Mouse (Mus musculus) kidney, adult 2 months (tissue): ENCODE data around the gene Ssr2. TPM values are rescaled to one million over a fixed set of nuclear protein-coding genes. Genes with fewer than 3 reads are reported as not detected.
A peak's percentile ranks its signal among the peaks of the same experiment; 100 is the strongest.

Experiments
- DNase-seq: peaks from one replicate; pipeline ENCODE4 v3.0.0; 2021
- H3K27ac ChIP-seq: fragments of 200-500 bp; 2 replicates; pipeline ENCODE4 v1.5.1; 2012; ENCODE audit warnings: low read depth, low read length, control low read depth, inconsistent platforms; ENCODE audit not compliant: insufficient read depth
- H3K27me3 ChIP-seq: fragments of 200-500 bp; replicated peaks from 2 replicates; pipeline ENCODE4 v1.6.1; 2012; ENCODE audit warnings: mild to moderate bottlenecking, moderate library complexity, low read length, inconsistent platforms; ENCODE audit not compliant: control insufficient read depth, insufficient read depth
- H3K36me3 ChIP-seq: fragments of 200-500 bp; 2 replicates; pipeline ENCODE4 v1.6.1; 2012; ENCODE audit warnings: mild to moderate bottlenecking, moderate library complexity, low read length, inconsistent platforms; ENCODE audit not compliant: control insufficient read depth, insufficient read depth
- H3K4me1 ChIP-seq: fragments of 200-500 bp; 2 replicates; pipeline ENCODE4 v1.6.1; 2011; ENCODE audit warnings: low read length; ENCODE audit not compliant: control insufficient read depth, insufficient read depth
- H3K4me3 ChIP-seq: fragments of 200-500 bp; 2 replicates; pipeline ENCODE4 v1.5.1; 2011; ENCODE audit warnings: mild to moderate bottlenecking, low read depth, low read length, control low read depth; ENCODE audit not compliant: insufficient read depth
- CTCF ChIP-seq: fragments of 200-500 bp; conservative IDR thresholded peaks from 2 replicates; pipeline ENCODE4 v1.5.1; 2011; ENCODE audit warnings: low read depth, mild to moderate bottlenecking, control low read depth, low read length, moderate library complexity, mixed read lengths; ENCODE audit not compliant: insufficient read depth, insufficient read length
- POLR2A ChIP-seq: fragments of 200-500 bp; IDR thresholded peaks from one replicate; pipeline ENCODE4 v1.6.1; 2011; ENCODE audit warnings: low read depth, low read length, control low read depth
- whole genome bisulfite sequencing: fragments of 180-500 bp; shearing (Covaris S2); methylation state at CpG from one replicate; pipeline ENCODE4 v1.1.7; 2018; 5-methylcytosine and 5-hydroxymethylcytosine counted together
- polyA plus RNA-seq: library from polyadenylated mRNA; depleted of rRNA; stranded (reverse); fragments of >200 nt; gene quantifications from 2 replicates; pipeline ENCODE4 v1.2.3, GENCODE M21; 2012

Gene Ssr2
- polyA plus RNA-seq, 1 experiment, result 180 TPM

DNA sequence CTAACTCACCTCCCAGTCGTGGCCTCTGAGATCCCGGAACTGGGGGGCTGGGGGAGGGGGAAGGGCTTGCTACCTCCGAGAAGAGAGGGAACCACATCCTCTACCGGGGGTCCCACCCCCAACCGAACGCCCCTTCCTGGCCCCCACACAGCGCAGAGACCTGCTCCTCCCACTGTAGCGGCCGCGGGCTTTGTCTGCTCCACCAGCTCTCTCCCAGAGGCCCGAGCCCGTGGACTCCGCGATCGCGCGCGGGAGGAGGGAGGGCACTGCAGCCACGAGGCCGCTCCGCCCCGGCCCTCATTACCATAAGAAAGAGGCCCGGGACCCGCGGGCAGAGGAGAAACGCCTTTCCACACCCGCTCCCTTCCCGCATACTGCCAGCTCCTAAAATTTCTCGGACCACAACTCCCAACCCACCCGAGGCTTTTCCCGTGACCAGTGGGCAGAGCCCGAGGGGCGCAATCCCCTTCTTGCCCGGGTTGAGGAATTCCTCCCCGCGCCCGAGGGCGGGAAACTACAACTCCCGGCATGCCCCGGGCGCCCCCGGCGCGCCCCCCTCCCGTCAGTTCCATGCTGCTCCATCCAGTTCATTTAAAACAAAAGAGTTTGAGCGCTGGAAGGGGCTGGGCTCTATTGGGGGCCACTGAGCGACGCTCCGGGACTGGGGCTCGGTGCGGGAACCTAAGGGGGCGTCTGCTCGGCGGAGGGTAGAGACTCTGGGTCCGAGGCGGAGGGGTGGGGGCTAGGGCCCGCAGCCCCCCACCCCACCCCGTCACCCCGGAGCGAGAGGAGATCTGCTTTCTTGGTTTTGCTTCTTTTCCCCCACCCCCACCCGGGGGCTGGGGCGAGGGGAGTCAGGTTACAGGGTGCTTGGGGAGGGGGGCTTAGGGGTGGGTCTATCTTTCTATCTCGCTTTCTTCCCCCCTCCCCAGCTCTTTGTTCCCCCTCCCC is 44.1 kb upstream of the Ssr2 start:
- TF ChIP-seq POLR2A (no peak), CTCF (no peak)
- H3K27ac ChIP-seq, result peak overlapping the region; percentile 71; the same call in 1 of the 2 replicates

DNA sequence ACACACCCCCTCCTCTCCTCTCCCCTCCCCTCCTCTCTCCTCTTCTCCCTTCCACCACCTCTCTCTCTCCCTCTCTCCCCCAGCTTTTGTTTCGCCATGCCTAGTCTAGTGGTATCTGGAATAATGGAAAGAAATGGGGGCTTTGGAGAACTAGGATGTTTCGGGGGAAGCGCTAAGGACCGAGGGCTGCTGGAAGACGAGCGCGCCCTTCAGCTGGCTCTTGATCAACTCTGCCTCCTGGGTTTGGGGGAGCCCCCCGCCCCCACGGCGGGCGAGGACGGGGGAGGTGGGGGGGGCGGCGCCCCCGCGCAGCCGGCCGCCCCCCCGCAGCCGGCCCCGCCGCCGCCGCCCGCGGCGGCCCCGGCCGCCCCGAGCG is 43.4 kb upstream of the Ssr2 start, which contains the start of gene Mex3a:
Gene Mex3a (plus strand): TSS at position 97 of the 376 bp plus-strand sequence.
- Histone ChIP-seq H3K27ac (peak within 1 kb of the TSS; percentile 71; the same call in 1 of the 2 replicates), H3K36me3 (no peaks in the 10 kb centered on the region), H3K27me3 (no peaks in the 10 kb centered on the region), H3K4me1 (peaks cover 17% of the 10 kb centered on the region; the same call in 1 of the 2 replicates), H3K4me3 (peak within 1 kb of the TSS; percentile 91)
- WGBS, result 1% methylated on average over 25 of the region's 31 CpGs
- TF ChIP-seq POLR2A (no peak), CTCF (no peak)
- DNase-seq, result no peak

More for the DNA sequence above, 44.1 kb upstream of the Ssr2 start:
- no peaks in the 10 kb centered on the region for H3K27me3 ChIP-seq
- 1% methylated on average over 59 of the region's 63 CpGs for WGBS
- H3K4me3 ChIP-seq, result peak overlapping the region; percentile 91
- H3K4me1 ChIP-seq, result peaks cover 17% of the 10 kb centered on the region; the same call in 1 of the 2 replicates
- H3K36me3 ChIP-seq, result no peaks in the 10 kb centered on the region
- DNase-seq, result peak; percentile 88

DNA sequence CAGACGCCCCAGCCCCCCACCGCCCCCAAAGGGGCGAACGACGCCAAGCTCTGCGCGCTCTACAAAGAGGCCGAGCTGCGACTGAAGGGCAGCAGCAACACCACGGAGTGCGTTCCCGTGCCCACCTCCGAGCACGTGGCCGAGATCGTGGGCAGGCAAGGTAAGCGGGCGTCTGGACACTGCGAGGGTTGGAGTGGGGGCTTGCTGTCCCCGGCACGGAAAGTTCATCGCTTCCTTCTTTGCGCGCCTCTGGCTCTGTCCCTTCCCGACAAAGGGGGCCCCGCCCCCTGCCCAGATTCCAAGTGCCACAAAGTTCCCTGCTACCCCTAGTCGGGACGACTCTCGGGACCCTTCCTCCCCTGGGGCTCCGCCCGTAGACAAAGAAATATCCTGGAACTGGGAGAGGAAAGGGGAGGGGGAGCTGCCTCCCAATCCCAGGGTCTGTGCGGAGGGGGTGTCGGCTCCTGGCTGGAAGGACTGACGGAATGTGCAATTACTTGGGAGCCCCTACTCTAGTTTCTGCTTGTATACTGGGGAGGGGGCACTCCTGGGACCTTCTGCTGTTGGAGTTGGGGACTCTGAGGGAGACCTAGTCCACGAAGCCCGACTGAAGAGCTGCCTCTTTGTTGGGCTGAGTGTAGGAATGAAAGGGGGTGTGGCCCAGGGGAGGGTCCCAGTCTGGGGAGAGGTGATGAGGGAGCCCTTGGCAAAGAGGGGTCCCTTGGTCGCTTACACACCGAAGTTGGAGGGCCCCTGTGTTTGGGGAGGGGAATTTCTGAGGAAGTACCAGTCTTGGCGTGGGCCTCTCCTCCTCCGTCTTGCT is 42.8 kb upstream of the Ssr2 start:
- DNase-seq, result no peak
- WGBS, result 11% methylated on average over 39 of the region's 40 CpGs
- Histone ChIP-seq H3K27ac (no peak overlapping the region), H3K27me3 (no peaks in the 10 kb centered on the region), H3K4me1 (peaks cover 17% of the 10 kb centered on the region; the same call in 1 of the 2 replicates), H3K4me3 (peak overlapping the region; percentile 91; the same call in 1 of the 2 replicates), H3K36me3 (no peaks in the 10 kb centered on the region)
- TF ChIP-seq CTCF, result no peak
- no peak for TF ChIP-seq POLR2A

DNA sequence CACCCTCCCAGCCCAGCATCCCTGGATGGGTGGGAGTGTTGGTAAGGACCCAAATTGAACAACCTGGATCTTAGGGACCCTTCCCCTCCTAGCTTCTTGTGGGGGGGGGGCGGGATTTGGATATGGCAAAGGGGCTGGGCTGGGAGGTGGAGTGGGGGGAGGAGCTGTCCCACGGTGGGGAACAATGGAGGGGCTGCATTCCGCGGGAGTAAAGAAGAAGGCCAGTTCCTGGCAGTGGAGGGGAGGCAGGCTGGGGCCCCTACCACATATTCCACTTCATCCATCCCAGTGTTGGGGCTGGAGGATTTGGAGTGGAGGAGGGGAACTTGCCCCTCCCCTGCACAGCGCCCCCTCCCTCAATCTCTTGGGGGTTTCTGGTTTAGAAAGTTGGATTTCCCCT is 42.0 kb upstream of the Ssr2 start:
- 44% methylated on average over 5 of the region's 5 CpGs for WGBS
- TF ChIP-seq CTCF, result no peak
- TF ChIP-seq POLR2A, result no peak
- no peak overlapping the region for H3K27ac ChIP-seq

DNA sequence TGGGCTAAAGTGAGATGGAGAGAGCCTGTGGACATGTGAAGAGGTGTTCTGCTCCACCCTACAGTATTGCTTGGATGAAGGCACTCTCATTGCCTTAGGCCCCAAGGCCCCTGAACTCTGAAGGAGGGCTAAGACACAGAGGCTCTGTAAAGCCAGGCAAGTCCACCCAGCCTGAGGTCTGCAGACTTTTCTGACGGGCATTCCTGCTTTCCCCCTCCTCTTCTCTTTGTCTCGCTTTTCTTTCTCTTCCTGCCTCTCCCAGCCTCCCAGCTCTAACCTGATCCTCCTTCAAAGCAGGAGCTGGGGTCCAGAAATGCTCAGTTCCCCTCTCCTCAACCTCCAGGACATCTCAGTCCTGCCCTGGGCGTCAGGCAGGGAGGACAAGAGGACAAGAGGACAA is 40.7 kb upstream of the Ssr2 start:
- Histone ChIP-seq H3K4me1 (peaks cover 14% of the 10 kb centered on the region; the same call in 1 of the 2 replicates), H3K27me3 (no peaks in the 10 kb centered on the region), H3K36me3 (no peaks in the 10 kb centered on the region), H3K27ac (no peak overlapping the region), H3K4me3 (no peak overlapping the region)
- 65% methylated on average over 3 of the region's 3 CpGs for WGBS
- TF ChIP-seq CTCF (no peak), POLR2A (no peak)
- DNase-seq, result no peak

More for the DNA sequence above, 42.0 kb upstream of the Ssr2 start:
- Histone ChIP-seq H3K4me3 (no peak overlapping the region), H3K36me3 (no peaks in the 10 kb centered on the region), H3K4me1 (peaks cover 17% of the 10 kb centered on the region; the same call in 1 of the 2 replicates), H3K27me3 (no peaks in the 10 kb centered on the region)
- DNase-seq, result no peak

DNA sequence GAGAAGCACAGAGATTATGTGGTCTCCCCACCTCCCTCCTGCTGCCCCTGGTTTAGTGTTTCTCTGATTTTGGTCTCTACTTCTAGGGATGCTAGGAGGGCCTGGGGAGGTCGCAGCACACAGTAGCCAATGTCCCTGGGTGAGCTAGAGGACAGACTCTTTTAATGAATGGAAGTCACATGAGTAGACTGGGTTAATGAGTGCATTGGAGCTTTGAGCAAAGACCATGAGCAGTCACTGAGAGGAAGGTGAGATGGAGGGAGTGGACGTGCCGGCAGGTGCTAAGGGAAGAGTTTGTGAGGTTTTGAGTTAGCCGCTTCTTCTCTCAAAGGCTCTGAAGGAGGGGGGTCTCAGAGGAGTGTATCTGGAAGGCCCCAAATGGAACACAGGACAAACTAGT is 40.1 kb upstream of the Ssr2 start:
- peak; percentile 63 for DNase-seq
- Histone ChIP-seq H3K36me3 (no peaks in the 10 kb centered on the region), H3K4me3 (no peak overlapping the region), H3K4me1 (peaks cover 11% of the 10 kb centered on the region; the same call in 1 of the 2 replicates), H3K27me3 (no peaks in the 10 kb centered on the region), H3K27ac (no peak overlapping the region)
- 64% methylated on average over 4 of the region's 4 CpGs for WGBS
- no peak for TF ChIP-seq CTCF
